Mouse (Mus musculus): Measurements from ENCODE around the gene Mgll. TPM values are rescaled to one million over a fixed set of nuclear protein-coding genes. Genes with fewer than 3 reads are reported as not detected.

Mgll gene
- total RNA-seq, 2 experiments from 2014 or later, result 113 to 133 TPM

GRCm38 (mm10) chr6:88839135-88839970 is 115.1 kb downstream of the Mgll start:
- DNase-seq, result no peak
- intact Hi-C loops (cut with DNase I), result no loop called here

- intact Hi-C loops (cut with DNase I), result no loop called here
Measured at GRCm38 (mm10) chr6:88840211-88840610, 116.0 kb downstream of the Mgll start.

GRCm38 (mm10) chr6:88840791-88841513 is 116.7 kb downstream of the Mgll start:
- intact Hi-C loops (cut with DNase I), result no loop called here
- no peak for DNase-seq

More at GRCm38 (mm10) chr6:88840211-88840610, 116.0 kb downstream of the Mgll start:
- DNase-seq, result no peak

GRCm38 (mm10) chr6:88841514-88841780 is 117.2 kb downstream of the Mgll start:
- intact Hi-C loops (cut with DNase I), result no loop called here
- DNase-seq, result no peak

DNA sequence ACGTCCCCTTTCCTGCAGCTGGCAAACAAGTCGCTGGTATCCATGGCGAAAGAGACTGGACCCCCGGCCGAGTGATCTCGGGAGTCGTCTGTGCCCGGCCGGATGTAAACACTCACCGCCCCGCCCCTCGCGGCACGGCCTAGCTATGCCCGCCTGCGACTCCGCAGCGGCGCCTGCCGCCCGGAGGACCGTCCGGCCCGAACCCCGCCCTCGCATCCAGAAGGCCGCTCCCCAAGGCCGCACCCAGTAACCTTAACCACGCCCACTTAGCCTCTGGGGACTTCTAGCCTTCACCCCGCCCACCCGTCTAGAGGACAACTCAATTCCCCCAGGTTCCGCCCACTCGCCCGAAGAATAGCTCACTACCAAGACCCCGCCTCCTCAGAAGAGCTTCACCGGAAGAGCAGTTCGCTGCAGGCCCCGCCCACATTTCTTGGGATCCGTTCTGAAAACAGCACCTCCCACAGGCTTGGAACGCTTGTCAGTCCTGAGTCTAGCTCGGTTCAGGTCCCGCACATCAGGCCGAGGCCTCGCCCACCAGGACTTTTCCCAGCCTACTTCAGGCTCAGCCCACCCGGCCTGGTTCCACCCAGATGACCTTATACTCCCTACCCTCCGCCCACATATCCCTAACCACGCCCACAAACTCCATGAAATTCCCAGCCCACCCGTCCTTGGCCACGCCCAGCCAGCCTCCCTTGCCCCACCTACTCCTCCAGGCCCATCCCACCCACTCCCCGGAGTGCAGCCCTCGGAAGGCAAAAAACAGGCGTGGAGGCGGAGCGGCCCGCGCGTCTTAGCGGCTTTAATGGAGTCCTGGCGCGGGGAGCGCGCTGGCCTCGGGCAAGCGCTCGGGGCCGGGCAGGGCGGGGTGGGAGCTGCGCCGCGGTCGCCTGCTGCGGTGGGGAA is 117.8 kb downstream of the Mgll start, which contains the start of gene Abtb1:
Gene Abtb1, minus strand, starts transcription at position 204 of the 909 bp plus-strand sequence.
- intact Hi-C loops (cut with DNase I), result no loop called here
- peak; percentile 99 for DNase-seq

DNA sequence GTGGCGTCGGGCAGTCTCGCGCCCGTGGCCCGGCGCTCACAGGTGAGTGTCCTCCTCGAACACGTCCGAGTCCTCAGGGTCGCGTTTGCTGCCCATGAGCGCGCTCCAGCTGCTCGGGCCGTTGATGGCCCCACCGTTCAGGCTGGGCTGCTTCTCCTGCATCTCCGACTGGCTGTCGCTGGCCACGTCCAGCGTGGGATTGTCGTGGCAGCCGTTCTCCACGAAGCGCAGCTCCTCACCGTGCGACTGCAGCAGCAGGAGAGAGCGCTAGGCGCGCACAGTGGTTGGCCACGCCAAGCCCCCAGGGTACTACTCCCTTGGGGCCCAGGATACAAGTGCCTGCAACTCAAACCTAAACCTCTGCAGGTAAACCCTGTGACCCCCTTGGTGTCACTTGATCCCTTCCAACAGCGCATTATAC is 118.5 kb downstream of the Mgll start:
- intact Hi-C loops (cut with DNase I), result no loop called here
- peak in 1 of 2 experiments; percentile 41 for DNase-seq

DNA sequence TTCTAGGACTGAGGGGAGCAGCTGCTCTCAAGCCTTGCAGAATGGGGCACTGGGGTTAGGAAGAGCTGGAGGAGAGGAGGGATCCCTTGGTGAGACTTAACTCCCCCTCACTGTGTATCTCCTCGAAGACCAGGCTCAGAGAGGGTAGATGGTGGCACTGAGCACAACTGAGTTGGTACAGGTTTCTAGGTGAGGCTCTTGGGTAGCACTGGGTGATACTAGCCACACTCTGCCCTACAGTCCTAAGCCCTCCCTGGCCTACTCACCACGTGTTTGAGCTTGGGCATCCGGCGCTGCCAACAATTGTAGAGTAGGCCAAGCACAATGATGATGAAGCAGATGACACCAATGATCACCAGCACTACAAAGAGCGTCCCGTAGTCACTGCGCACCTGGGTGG is 119.0 kb downstream of the Mgll start:
- DNase-seq, result no peak
- intact Hi-C loops (cut with DNase I), result no loop called here

- no peak for DNase-seq
- intact Hi-C loops (cut with DNase I), result no loop called here
Measured at GRCm38 (mm10) chr6:88843781-88844725, 119.8 kb downstream of the Mgll start.

DNA sequence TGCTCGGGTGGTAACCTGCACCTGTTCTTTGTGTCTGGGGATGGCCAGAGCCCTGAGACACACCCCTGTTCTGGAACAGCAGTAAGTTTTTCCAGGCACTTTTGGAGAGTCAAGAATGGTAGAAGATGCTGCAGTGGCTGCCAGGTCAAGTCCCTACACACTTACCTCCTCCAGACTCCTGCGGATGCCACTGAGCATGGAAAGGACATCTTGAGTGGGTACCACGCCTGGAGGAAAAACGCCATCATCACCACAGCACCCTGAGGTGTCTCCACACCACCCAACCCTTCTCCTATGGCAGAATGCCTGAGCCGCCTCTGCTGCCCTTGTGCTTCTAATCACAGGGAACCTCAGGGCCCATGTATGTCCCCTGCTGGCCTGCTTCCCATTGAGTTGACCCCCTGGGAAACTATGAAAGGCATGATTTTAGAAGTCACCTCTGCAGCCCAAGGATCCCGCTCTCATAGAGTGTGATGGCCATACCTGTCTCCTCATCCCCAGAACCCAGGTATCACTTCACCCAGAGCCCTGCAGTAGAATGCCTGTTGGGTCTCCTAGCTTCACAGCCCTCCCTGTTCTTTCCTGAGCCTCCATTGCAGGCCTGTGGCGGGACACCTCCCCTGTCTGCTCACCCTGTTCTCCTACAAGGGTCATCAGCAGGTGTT is 120.8 kb downstream of the Mgll start:
- intact Hi-C loops (cut with DNase I), result no loop called here
- DNase-seq, result no peak

GRCm38 (mm10) chr6:88847571-88847970 is 123.4 kb downstream of the Mgll start:
- DNase-seq, result no peak
- intact Hi-C loops (cut with DNase I), result no loop called here

DNA sequence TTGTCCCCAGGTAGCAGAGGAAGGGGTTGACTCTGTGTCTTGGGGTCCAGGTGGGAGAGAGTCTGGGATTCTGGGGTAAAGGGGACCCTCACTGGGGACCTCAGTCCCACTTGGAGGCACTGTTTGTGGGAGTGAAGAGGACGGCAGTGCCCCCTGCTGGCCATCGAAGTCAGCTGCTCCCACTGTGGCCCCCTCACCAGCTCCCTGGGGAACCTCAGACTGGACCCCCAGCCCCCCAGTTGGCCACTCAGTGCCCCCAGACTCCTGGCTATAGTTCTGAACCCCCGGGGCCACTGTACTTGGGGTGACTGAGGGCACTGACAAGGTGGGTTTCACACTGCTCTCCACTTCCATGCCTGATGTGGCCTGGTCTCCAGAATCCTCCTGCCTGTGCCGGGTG is 125.1 kb downstream of the Mgll start:
- intact Hi-C loops (cut with DNase I), result no loop called here

DNA sequence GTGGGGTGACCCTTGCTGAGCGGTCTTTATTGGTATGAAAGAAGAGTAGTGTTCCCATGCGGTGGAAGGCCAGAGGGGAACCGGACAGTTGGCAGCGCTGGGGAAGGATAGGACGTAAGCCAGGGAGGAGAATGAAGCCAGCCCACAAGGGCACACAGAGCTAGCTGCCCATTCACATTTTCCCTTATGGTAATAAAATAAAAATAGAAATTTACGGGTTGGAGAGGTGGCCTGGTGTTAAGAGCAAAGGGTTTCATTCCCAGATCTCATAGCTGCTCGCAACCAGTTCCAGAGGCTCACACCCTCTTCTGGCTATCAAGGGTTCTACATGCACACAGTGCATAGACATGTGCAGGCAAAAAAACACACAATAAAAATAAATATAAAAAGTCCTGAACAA is 125.8 kb downstream of the Mgll start:
- no peak for DNase-seq
- intact Hi-C loops (cut with DNase I), result no loop called here

More for the DNA sequence above, 125.1 kb downstream of the Mgll start:
- DNase-seq, result peak in 1 of 2 experiments; percentile 54

DNA sequence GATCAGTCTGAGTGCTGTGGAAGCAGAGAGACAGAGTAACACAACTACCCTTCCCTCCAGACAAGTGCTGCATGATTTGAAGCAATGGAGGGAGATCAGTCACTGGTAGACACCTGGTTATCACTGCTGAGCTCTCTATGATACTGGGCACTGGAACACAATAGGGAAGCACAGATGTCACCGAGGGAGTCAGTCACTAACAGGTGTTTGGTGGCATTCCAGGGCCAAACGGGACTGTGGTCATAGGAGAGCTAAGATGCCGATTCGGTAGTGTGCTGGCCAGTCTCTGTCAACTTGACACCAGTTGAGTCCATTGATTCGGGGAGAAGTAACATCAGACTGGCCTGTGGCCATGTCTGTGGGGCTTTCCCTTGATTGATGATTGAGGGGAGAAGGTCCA is 130.3 kb downstream of the Mgll start:
- no peak for DNase-seq
- intact Hi-C loops (cut with DNase I), result no loop called here

GRCm38 (mm10) chr6:88855636-88856035 is 131.4 kb downstream of the Mgll start:
- DNase-seq, result peak; percentile 65 to 73
- intact Hi-C loops (cut with DNase I), result loop anchor here (1.0 kb wide), 1 partner anchor 306 kb away; no protein-coding TSS in a partner anchor

GRCm38 (mm10) chr6:88857249-88857648 is 133.0 kb downstream of the Mgll start:
- intact Hi-C loops (cut with DNase I), result no loop called here
- peak; percentile 41 to 42 for DNase-seq

DNA sequence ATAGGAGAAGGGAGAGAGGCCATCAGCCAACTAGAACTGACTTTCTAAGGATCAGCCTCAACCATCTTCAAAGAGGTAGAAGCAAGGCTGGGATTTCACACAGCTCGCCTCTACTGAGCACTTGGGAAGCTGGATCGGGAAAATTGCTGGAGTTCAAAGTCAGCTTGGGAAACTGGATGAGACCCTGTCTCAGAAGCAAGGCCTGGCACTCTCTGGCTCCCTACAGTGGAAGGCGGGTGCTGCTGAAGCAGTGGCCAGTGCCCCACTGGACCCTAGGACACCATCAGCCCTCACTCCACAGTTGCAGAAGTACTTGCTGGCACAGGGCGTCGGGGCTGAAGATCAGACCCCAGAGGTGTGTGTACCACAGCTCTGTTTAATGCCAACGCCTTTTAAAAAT is 133.6 kb downstream of the Mgll start:
- no peak for DNase-seq
- intact Hi-C loops (cut with DNase I), result no loop called here

DNA sequence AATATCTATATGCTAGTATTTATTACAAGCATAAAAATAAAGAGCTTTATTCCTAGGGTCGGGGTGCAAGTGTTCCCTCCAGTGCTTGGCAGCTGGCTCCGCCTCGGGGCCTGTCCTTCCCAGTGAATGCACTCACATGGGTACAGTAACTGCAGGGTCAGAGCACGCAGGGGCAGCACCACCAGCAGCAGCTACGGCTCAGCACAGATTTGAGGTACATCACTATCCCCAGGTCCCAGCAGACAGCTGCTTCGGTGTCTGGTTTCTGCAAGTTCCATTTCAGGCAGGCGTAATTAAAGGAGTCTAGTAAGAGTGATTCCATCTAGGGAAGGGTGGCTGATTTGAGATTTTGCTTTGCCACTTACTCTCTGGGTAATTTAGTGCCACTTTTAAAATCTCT is 134.1 kb downstream of the Mgll start:
- intact Hi-C loops (cut with DNase I), result no loop called here
- DNase-seq, result no peak

GRCm38 (mm10) chr6:88860914-88861313 is 136.7 kb downstream of the Mgll start:
- intact Hi-C loops (cut with DNase I), result loop anchor here (2.0 kb wide), 1 partner anchor 32 kb away; no protein-coding TSS in a partner anchor
- DNase-seq, result no peak

DNA sequence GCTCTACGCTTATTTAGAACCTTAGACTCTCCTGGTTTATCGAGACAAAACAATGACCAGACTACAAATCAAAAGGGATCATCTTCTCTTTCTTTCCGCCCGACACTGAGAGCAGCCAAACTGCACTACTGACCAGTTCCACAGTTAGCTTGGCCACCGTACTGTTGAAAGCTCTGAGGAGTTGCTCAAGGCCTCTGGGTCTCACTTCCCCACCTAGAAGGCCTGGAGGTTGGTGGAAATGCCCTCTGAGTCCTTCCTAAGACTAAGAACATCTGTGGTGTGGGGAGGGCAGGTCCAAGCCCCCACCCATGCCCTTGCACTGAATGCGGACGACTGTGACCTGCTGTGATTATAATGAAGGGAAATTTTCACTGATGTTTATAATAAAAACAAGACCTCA is 141.5 kb downstream of the Mgll start:
- DNase-seq, result no peak
- intact Hi-C loops (cut with DNase I), result no loop called here

Data from heart, postnatal 36 days (tissue).